Mouse (Mus musculus) heart, embryonic 14.5 days (tissue): ENCODE data around the gene Tet1. TPM values are rescaled to one million over a fixed set of nuclear protein-coding genes. Genes with fewer than 3 reads are reported as not detected.
A peak's percentile ranks its signal among the peaks of the same experiment; 100 is the strongest.

ENCODE experiments used
- ATAC-seq: fragments of 200-750 bp; cut with Nextera tagmentation; 2 replicates; pipeline ENCODE4 v1.8.0; 2017; ENCODE audit warnings: low read depth, moderate TSS enrichment; ENCODE audit not compliant: insufficient number of reproducible peaks, insufficient read depth, low FRiP score
- H3K27ac ChIP-seq, 2 experiments: fragments of 200-500 bp in 1 of 2; fragments of 300-500 bp in 1 of 2; sonication (generic) in 1 of 2; replicated peaks in 1 of 2; 2 replicates each; pipeline ENCODE4 v1.5.1; 2012 to 2014; ENCODE audit warnings: low read depth in 2 of 2, low read length in 2 of 2, control low read depth in 1 of 2, mild to moderate bottlenecking in 1 of 2, mixed read lengths in 1 of 2; ENCODE audit not compliant: control insufficient read depth in 1 of 2, insufficient read depth in 1 of 2
- H3K27me3 ChIP-seq: fragments of 300-500 bp; sonication (generic); 2 replicates; pipeline ENCODE4 v1.6.1; 2014; ENCODE audit warnings: mild to moderate bottlenecking, low read length, control low read depth; ENCODE audit not compliant: control insufficient read depth, insufficient read depth
- H3K36me3 ChIP-seq: fragments of 300-500 bp; sonication (generic); 2 replicates; pipeline ENCODE4 v1.6.1; 2014; ENCODE audit warnings: mild to moderate bottlenecking, control low read depth, low read length, mixed read lengths; ENCODE audit not compliant: control insufficient read depth, insufficient read depth
- H3K4me1 ChIP-seq, 2 experiments: fragments of 200-500 bp in 1 of 2; fragments of 300-500 bp in 1 of 2; sonication (generic) in 1 of 2; 2 replicates each; pipeline ENCODE4 v1.6.1; 2012 to 2014; ENCODE audit warnings: low read length in 2 of 2, control low read depth in 1 of 2, mixed read lengths in 1 of 2; ENCODE audit not compliant: control insufficient read depth in 2 of 2, insufficient read depth in 2 of 2
- H3K4me2 ChIP-seq: fragments of 300-500 bp; sonication (generic); 2 replicates; pipeline ENCODE4 v1.6.1; 2014; ENCODE audit warnings: mild to moderate bottlenecking, low read length
- H3K4me3 ChIP-seq, 2 experiments: fragments of 200-500 bp in 1 of 2; fragments of 300-500 bp in 1 of 2; sonication (generic) in 1 of 2; 2 replicates each; pipeline ENCODE4 v1.5.1; 2012 to 2014; ENCODE audit warnings: low read length in 2 of 2, mild to moderate bottlenecking in 2 of 2, control low read depth in 1 of 2, low read depth in 1 of 2, moderate library complexity in 1 of 2; ENCODE audit not compliant: control insufficient read depth in 1 of 2, insufficient read depth in 1 of 2
- H3K9ac ChIP-seq: fragments of 300-500 bp; sonication (generic); 2 replicates; pipeline ENCODE4 v1.6.1; 2014; ENCODE audit warnings: mild to moderate bottlenecking, low read length
- H3K9me3 ChIP-seq: fragments of 300-500 bp; sonication (generic); 2 replicates; pipeline ENCODE4 v1.6.1; 2016; ENCODE audit warnings: low read length, control low read depth; ENCODE audit not compliant: control insufficient read depth
- WGBS: fragments of 180-500 bp; shearing (Covaris S2); extraction: QIAGEN DNeasy Blood & Tissue Kit; methylation state at CpG from one replicate; pipeline ENCODE4 v1.1.7; 2014; 5-methylcytosine and 5-hydroxymethylcytosine counted together
- polyA plus RNA-seq: library from polyadenylated mRNA; unstranded; fragments of >200 nt; fragmentation: Nextera tagmentation; extraction: Ambion mirVana; gene quantifications from 2 replicates; pipeline ENCODE4 v1.2.1, GENCODE M21; 2014

Tet1 gene
- polyA plus RNA-seq, 1 experiment from 2014 or later = 32.0 TPM

DNA sequence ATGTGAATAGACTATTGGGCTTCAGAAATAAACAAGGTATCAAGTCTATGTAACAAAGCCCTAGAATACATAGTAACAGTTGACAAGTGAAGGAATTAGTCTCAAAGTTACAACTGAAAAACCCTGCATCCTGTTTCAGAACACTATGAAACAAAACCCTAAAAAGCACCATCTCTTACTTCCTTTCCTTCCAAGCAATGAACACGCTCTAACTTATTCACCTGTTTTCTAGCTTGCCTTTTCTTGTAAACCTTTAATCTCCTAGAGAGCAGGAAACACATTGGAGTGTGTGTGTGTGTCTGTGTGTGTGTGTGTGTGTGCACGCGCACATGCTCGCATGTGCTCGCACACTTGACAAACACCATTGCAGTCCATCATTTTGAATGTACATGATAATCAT lies 49.8 kb downstream of the Tet1 start:
- ATAC-seq = no peak

DNA sequence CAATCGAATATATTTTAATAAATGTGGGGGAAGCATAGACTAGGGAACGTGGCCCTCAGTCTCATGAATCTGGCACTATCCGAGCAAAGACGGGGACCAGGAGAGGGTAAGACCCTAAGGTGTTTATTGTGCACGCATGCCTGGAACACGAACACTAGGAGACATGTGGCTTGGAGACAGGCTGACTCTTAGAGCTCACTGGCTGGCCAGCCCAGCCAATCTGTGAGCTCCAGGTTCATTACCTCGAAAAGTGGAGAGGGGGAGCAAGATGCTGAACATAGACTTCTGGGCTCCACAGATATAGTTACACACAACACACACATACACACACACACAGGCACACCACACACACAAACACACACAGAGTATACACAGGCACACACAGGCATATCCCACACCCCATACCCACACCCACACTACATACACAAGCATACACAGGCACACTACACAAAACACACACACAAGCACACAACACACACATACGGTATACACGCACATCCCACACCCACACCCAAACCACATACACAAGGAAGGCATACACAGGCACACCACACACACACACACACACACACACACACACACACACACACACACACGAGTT lies 52.0 kb downstream of the Tet1 start:
- Histone ChIP-seq H3K4me1 (peaks cover 11 to 31% of the 10 kb centered on the region in 2 experiments), H3K9me3 (no peaks in the 10 kb centered on the region), H3K27me3 (no peaks in the 10 kb centered on the region), H3K4me3 (no peak overlapping the region), H3K36me3 (0 out of 2 replicates have a peak, but pooled peaks cover 8% of the 10 kb centered on the region), H3K4me2 (no peak overlapping the region), H3K27ac (peak overlapping the region; percentile 57 to 93), H3K9ac (no peak overlapping the region)
- 62% methylated on average over 10 of the region's 10 CpGs for WGBS
- no peak for ATAC-seq

More for the DNA sequence above, 49.8 kb downstream of the Tet1 start:
- no peak overlapping the region for H3K9ac ChIP-seq
- H3K9me3 ChIP-seq = peaks cover 3% of the 10 kb centered on the region; the same call in 1 of the 2 replicates
- no peak overlapping the region for H3K27ac ChIP-seq
- WGBS = 92% methylated on average over 5 of the region's 5 CpGs
- no peak overlapping the region for H3K4me3 ChIP-seq
- no peaks in the 10 kb centered on the region for H3K27me3 ChIP-seq
- 0 out of 2 replicates have a peak, but pooled peaks cover 11% of the 10 kb centered on the region for H3K36me3 ChIP-seq
- H3K4me2 ChIP-seq = no peak overlapping the region
- H3K4me1 ChIP-seq = peaks cover 11 to 40% of the 10 kb centered on the region in 2 experiments

DNA sequence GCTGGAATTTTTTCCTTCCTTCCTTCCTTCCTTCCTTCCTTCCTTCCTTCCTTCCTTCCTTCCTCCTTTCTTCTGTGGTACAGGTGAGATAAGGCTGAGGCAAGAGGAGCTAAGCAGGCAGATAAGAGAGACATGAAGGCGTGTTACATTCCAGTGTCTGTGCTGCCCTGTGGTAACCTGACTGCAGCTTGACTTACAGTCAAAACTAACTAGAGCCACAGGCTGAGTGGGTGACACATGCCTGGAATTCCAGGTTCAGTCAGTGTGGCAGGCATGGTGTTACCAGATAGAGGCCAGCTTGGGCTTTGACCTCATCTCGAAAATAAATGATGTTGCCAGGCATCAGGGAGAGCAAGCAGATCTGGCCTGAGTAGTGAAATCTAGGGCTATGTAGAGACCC lies 53.8 kb downstream of the Tet1 start:
- Histone ChIP-seq H3K27me3 (no peaks in the 10 kb centered on the region), H3K4me1 (peaks cover 11 to 31% of the 10 kb centered on the region in 2 experiments), H3K27ac (peak overlapping the region; percentile 81 to 93), H3K9me3 (no peaks in the 10 kb centered on the region), H3K36me3 (no peaks in the 10 kb centered on the region), H3K4me3 (no peak overlapping the region), H3K4me2 (peak overlapping the region; percentile 51), H3K9ac (no peak overlapping the region; the same call in 1 of the 2 replicates)
- WGBS = 17% methylated on average over 2 of the region's 2 CpGs
- ATAC-seq = peak; percentile 72; the same call in 1 of the 2 replicates

DNA sequence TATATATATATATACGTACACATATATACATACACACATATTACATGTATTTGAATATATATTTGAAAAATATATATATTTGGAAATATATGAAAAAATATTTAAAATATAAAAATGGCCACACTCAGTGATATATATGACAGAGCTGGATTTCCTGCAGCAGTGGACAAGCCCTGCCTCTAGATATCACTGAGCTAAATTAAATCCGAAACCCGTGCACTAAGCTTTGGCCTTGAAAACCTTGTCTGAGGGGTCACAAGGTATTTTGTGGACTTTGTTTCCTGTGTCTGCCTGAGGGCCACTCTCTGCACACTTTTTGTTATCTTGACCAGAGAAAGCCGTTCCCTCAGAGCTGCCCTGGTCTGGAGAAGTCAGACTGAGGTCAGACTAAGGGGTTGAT lies 54.2 kb downstream of the Tet1 start:
- H3K4me1 ChIP-seq = peaks cover 11 to 31% of the 10 kb centered on the region in 2 experiments
- no peak overlapping the region for H3K4me3 ChIP-seq
- peak overlapping the region; percentile 81 to 93 for H3K27ac ChIP-seq
- WGBS = 30% methylated on average over 4 of the region's 4 CpGs
- no peak overlapping the region; the same call in 1 of the 2 replicates for H3K9ac ChIP-seq
- no peaks in the 10 kb centered on the region for H3K27me3 ChIP-seq
- no peaks in the 10 kb centered on the region for H3K9me3 ChIP-seq
- H3K36me3 ChIP-seq = no peaks in the 10 kb centered on the region
- H3K4me2 ChIP-seq = peak overlapping the region; percentile 51
- no peak for ATAC-seq

DNA sequence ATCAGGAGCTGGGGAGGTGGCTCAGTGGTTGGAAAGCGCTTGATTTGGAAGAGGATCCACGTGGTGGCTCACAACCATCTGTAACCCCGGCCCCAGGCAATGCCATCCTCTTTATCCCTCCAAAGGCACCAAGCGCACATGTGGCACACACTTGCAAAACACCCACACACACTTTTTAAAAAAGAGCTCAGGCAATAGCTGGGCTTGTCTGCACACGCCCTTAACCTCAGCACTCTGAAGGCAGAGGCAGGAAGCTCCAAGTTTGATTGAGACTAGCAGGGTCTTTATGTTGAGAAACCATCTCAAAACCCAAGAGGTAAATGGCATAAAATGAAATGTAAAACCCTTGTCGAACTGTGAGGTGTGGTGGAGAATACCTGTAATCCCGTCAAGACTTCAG lies 57.2 kb downstream of the Tet1 start:
- Histone ChIP-seq H3K4me1 (peaks cover 6 to 24% of the 10 kb centered on the region in 2 experiments), H3K27me3 (no peaks in the 10 kb centered on the region), H3K9me3 (no peaks in the 10 kb centered on the region), H3K4me2 (no peak overlapping the region), H3K36me3 (no peaks in the 10 kb centered on the region), H3K27ac (no peak overlapping the region), H3K9ac (no peak overlapping the region), H3K4me3 (no peak overlapping the region)
- 73% methylated on average over 7 of the region's 7 CpGs for WGBS
- ATAC-seq = no peak

GRCm38 (mm10) chr10:62851025-62851424 lies 57.8 kb downstream of the Tet1 start:
- H3K9me3 ChIP-seq = no peaks in the 10 kb centered on the region
- H3K36me3 ChIP-seq = no peaks in the 10 kb centered on the region
- H3K4me3 ChIP-seq = no peak overlapping the region
- no peak overlapping the region for H3K27ac ChIP-seq
- no peak overlapping the region for H3K9ac ChIP-seq
- H3K4me2 ChIP-seq = no peak overlapping the region
- no peak for ATAC-seq
- 66% methylated on average over 4 of the region's 4 CpGs for WGBS
- no peaks in the 10 kb centered on the region for H3K27me3 ChIP-seq
- peaks cover 5 to 19% of the 10 kb centered on the region in 2 experiments for H3K4me1 ChIP-seq

GRCm38 (mm10) chr10:62848783-62849182 lies 60.0 kb downstream of the Tet1 start:
- no peak for ATAC-seq
- WGBS = 83% methylated on average over 2 of the region's 2 CpGs
- no peak overlapping the region for H3K4me2 ChIP-seq

More at GRCm38 (mm10) chr10:62848783-62849182, 60.0 kb downstream of the Tet1 start:
- no peak overlapping the region for H3K4me3 ChIP-seq
- H3K4me1 ChIP-seq = peaks cover 3 to 10% of the 10 kb centered on the region in 2 experiments
- H3K9me3 ChIP-seq = no peaks in the 10 kb centered on the region
- H3K36me3 ChIP-seq = no peaks in the 10 kb centered on the region
- H3K9ac ChIP-seq = no peak overlapping the region
- H3K27ac ChIP-seq = no peak overlapping the region
- H3K27me3 ChIP-seq = no peaks in the 10 kb centered on the region
